Mouse (Mus musculus) ES-CJ7 (cell line): ENCODE data around the gene Strn.
"Not testable (repeated sequence)": the region's sequence is repeated elsewhere in the genome, so short reads cannot be mapped to it uniquely, and the experiment has no call there.

Source experiments
- DNase-seq: peaks from one replicate; pipeline ENCODE4 v3.0.0; 2011; ENCODE audit warnings: low read depth, low spot score

Gene Strn

GRCm38 (mm10) chr17:78710258-78710657, 26.7 kb downstream of the Strn start:
- no peak for DNase-seq

DNA sequence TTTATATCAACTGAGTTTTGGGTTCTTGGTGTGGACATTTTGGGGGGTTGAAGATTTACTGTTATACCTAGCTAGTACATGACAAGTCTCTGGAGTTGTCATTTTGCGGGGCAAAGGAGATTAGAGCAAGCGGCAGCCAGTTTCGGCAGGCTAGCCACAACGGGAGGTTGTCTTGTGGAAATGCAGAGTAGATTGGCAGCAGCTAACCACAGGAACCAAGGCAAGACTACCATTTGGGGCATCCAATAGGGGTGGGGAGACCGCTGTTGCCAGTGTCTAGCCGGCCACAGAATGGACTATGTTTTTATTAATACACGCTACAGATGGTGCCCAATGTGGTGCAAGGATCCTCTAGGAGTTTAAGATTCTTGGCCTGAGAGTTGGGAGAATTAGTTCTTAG, 28.6 kb downstream of the Strn start:
- DNase-seq: no peak

GRCm38 (mm10) chr17:78702988-78703387, 34.0 kb downstream of the Strn start:
- no peak for DNase-seq

GRCm38 (mm10) chr17:78698965-78699364, 38.0 kb downstream of the Strn start:
- no peak for DNase-seq

DNA sequence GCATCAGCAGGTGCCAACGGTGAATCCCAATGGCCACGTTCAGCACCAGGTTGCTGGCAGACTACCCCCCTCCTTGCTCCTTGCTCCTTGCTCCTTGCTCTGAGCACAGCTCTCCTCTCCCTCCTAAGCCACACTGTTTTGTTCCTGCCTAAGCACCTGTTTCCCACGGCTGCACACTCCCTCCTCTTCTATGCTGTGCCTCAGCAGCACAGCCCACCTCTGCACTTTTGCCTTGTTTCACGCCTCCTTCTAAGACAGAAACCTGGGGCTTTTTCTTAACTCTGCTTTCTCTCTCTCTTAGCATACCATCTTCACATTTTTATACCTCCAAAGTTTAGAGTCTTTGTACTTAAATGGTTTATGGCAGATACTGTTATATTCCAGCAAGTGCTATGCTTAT, 39.5 kb downstream of the Strn start:
- DNase-seq: no peak

DNA sequence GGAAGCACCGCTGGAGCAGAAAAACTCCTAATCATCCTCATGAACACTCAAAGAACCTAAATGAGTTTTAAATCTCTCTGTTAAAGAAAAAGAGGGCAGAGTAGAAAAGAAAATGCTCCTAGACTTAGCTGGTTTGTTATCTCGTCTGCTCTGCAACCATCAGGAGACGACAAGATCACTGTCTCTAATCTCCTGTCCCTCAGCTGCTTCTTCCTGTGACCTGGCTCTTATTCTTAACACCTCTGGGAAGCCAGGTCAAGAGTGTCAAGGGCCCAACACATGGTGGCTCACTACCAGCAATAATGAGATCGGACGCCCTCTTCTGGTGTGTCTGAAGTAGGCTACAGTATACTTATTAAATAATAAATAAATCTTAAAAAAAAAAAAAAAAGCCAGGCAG, 40.1 kb downstream of the Strn start:
- DNase-seq: no peak

DNA sequence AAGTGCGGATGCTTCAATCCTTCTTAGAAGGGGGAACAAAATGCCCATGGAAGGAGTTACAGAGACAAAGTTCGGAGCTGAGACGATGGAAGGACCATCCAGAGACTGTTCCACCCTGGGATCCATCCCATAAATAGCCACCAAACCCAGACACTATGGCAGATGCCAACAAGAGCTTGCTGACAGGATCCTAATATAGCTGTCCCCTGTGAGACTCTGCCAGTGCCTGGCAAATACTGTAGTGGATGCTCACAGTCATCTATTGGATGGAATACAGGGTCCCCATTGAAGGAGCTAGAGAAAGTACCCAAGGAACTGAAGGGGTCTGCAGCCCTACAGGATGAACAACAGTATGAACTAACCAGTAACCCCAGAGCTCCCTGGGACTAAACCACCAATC, 47.8 kb downstream of the Strn start:
- not testable (repeated sequence) for DNase-seq

DNA sequence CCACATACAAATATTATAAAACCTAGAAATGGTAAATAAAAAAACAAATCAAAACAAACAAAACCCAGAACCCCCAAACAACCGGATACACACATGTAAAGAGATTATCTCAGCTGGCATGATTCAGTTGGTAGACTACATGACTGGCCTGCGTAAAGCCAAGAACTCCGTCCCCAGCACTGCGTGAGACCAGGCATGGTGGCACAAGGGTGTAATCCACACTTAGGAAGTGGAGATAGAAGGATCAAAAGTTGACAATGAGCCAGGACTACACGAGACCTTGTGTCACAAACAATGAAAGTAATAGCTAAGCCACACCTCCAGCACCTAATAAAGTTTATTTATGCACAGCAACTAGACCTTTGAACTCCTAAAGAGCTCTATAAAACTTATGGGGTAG, 49.0 kb downstream of the Strn start:
- no peak for DNase-seq

- no peak for DNase-seq
Observed at GRCm38 (mm10) chr17:78685004-78685403, 52.0 kb downstream of the Strn start.

GRCm38 (mm10) chr17:78682351-78682750, 54.6 kb downstream of the Strn start:
- DNase-seq: no peak

DNA sequence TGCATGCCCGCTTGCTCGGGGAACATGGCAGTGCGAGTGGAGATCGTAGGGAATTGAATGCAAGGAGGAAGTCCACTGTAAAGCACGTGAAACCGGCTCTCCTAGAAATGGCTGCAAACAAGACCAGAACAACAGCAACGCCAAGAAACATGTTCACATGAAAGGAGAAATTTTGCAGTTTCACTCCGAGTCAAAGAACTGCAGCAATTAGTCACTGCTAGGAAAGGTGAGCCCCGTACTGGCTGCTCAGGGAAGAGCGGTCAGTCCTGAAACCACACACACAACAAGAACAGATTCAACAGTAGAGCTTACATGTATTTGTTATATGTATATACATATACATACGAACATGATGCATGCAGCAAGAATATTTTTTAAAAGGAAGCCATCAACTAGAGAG, 57.5 kb downstream of the Strn start:
- no peak for DNase-seq

DNA sequence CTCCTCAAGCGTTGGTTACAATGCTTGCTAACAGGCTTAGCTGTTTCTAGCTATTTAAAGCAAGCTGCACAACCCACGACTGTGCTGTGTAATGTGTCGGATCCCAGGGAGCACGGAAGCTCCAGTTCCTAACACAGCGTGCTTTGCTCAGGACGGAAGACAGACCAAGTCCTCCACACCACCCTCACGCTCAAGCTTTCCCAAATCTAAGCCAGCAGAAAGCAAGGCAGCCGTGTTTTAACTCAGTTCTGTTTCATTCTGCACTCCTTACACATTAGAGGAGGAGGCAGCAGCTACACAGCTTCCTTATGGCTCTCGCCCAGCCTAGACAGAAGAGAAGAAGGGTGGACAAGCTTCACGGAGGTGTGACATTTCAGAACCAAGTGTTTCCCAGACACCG, 60.2 kb downstream of the Strn start:
- DNase-seq: no peak

DNA sequence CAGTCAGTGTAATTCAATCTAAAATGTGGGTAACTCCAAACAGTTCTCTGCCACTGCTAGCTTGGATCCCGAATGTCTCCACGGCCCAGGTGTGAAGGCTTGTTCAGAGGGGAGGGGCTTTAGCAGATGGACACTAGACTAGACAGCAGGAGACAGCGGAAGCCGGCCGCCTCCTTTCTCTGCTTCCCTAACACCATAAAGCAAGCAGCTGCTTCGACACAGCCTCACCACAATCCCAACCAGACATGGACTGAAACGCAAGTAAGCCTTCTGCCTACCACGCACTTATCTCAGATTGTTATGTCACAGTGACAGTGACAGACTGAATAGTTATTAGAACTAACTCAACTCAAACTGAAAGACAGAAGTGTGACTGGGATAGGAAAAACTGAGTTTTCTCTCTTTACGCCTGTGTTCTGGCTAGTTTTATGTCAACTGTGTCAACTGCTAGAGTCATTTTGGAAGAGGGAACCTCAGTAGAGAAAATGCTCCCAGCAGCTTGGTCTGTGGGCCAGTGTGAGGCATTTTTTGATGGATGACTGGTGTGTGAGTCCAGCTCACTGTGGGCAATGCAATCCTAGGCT, 71.9 kb downstream of the Strn start:
- DNase-seq: no peak

DNA sequence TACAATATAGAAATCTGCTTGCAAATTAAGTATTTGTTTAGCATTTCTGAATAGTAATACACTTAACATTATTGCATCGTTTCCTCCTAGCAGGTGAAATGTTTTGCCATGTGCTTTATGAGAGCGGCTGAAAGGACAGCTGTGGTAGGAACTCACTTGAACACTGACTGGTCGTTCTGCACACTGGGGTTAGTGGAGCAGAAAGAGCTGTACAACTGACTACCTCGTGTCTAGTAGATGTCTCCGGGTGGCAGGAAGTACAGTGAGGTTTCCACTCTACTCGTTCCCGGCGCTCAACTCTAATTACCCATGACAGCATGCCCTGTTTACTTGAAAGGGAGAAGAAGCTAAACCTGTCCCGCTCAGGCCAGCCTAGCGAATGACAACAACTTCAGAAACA, 82.2 kb downstream of the Strn start:
- DNase-seq: no peak

DNA sequence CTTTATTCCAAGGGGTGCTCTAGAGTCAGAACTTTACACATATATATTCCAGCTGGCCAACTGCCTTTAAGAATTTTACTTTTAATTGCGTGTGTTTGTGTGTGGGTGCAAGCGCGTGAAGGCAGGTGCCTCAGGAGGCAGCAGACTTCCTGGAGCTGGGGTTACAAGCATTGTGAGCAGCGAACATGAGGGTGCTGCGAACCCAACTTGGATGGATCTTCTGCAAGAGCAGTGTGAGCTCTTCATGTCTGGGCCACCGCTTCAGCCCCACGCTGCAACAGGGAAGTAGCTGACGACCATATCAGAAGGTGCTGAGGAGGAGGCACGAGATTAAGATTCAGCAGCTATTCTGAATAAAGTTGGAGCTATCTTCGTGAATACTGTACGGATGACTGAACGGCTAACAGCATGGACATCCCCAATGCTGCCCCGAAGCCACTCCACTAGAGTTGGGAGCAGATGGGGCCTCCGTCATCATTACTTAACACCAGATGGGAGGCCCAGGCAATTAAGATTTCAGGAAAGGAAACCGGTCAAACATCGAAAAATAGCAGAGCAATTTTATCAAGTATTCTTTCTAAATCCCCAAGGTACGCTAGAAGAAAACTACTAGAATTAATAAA, 93.0 kb downstream of the Strn start:
- DNase-seq: no peak

GRCm38 (mm10) chr17:78642259-78642658, 94.7 kb downstream of the Strn start:
- DNase-seq: no peak

GRCm38 (mm10) chr17:78640387-78640786, 96.6 kb downstream of the Strn start:
- DNase-seq: no peak

GRCm38 (mm10) chr17:78639099-78639498, 97.9 kb downstream of the Strn start:
- DNase-seq: no peak

GRCm38 (mm10) chr17:78637140-78637539, 99.9 kb downstream of the Strn start:
- DNase-seq: no peak

GRCm38 (mm10) chr17:78635616-78636015, 101.4 kb downstream of the Strn start:
- DNase-seq: peak; percentile 97

- no peak for DNase-seq
Observed at GRCm38 (mm10) chr17:78624941-78625340, 112.1 kb downstream of the Strn start.

- DNase-seq: no peak
Observed at GRCm38 (mm10) chr17:78621863-78622262, 115.1 kb downstream of the Strn start.

DNA sequence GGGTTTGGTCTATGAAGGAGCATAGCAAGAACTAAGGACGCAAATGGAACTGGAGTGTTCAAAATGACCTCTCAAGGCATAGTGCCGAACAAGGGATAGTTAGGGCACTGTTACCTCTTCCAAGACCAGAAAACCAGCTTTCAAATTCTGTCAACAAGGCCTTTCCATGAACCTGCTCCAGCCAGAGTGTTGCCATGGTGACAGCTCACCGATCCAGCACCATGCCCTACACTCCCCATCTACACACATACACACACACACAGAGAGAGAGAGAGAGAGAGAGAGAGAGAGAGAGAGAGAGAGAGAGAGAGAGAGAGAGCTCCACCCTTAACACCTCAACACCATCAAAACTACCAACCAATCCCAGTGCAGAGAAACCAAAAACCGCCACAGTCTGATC, 116.3 kb downstream of the Strn start:
- no peak for DNase-seq

- no peak for DNase-seq
Observed at GRCm38 (mm10) chr17:78619981-78620380, 117.0 kb downstream of the Strn start.
